Mouse (Mus musculus) thymus, adult 2 months (tissue): ENCODE measurements at regions not wholly inside any gene's neighbourhood (a gene's known extent, or its start where the extent isn't known, plus 50 kb on each side); places are given as distances from the start of the nearest gene placed in this dataset.

Experiments used
- CTCF ChIP-seq: fragments of 200-500 bp; IDR thresholded peaks from 2 replicates; pipeline ENCODE4 v1.5.1; 2012; ENCODE audit warnings: mild to moderate bottlenecking, control low read depth, low read length, moderate library complexity, borderline replicate concordance; ENCODE audit not compliant: control insufficient read depth, poor library complexity, insufficient read depth; ENCODE audit errors: extremely low read depth
- POLR2A ChIP-seq: fragments of 200-500 bp; IDR thresholded peaks from 2 replicates; pipeline ENCODE4 v1.6.1; 2012; ENCODE audit warnings: mild to moderate bottlenecking, low read length, control low read depth, moderate library complexity; ENCODE audit not compliant: control insufficient read depth, poor library complexity, insufficient read depth; ENCODE audit errors: extremely low read depth

DNA sequence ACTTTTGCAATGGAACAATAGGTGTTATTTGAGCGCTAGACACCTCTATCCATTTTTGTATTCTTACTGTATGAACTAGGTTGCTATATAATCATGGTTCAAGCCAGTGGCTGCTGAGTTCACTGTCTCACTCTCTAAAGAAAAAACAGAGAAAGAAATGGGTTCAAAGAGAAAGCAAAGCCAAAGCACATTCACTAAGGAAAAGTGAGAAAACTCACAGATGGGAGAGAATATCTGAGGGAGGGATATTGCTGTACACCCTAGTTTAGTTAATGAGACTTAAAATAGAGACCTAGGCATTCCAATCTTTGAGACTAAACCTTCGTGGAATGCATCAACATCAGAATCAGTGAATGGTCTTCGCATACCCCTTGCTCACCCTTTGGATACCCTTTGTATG, 371.0 kb downstream of the Fam198b start:
- TF ChIP-seq CTCF (no peak), POLR2A (no peak)
